Mouse (Mus musculus): ENCODE data around the gene Pola2.

- no peak for TF ChIP-seq CTCF (IDR thresholded peaks at IDR 0.05; ENCODE audit: borderline replicate concordance, insufficient read depth, low read depth, low read length)
- no peak for TF ChIP-seq POLR2A (IDR thresholded peaks at IDR 0.05; ENCODE audit: borderline replicate concordance, insufficient read depth, low read length)
Observed at GRCm38 (mm10) chr19:5927532-5927931, 36.5 kb downstream of the Pola2 start.
